Mouse (Mus musculus): ENCODE measurements around the gene Adrm1. TPM values are rescaled to one million over a fixed set of nuclear protein-coding genes. Genes with fewer than 3 reads are reported as not detected.
A peak's percentile ranks its signal among the peaks of the same experiment; 100 is the strongest.

The Adrm1 gene
- polyA plus RNA-seq, 1 experiment from 2014 or later = 174 TPM

- 0 out of 2 replicates have a peak overlapping the region, but pooled peaks have one; percentile 39 for H3K9ac ChIP-seq (ENCODE audit: low read depth, low read length)
- H3K4me1 ChIP-seq (replicated peaks; ENCODE audit: control insufficient read depth, insufficient read depth, low read length) = peaks cover 15% of the 10 kb centered on the region
- peaks cover 24% of the 10 kb centered on the region for H3K27me3 ChIP-seq (ENCODE audit: control insufficient read depth, insufficient read depth, low read length)
These were observed 53.4 kb downstream of the Adrm1 start for GRCm38 (mm10) chr2:180224647-180225043.

DNA sequence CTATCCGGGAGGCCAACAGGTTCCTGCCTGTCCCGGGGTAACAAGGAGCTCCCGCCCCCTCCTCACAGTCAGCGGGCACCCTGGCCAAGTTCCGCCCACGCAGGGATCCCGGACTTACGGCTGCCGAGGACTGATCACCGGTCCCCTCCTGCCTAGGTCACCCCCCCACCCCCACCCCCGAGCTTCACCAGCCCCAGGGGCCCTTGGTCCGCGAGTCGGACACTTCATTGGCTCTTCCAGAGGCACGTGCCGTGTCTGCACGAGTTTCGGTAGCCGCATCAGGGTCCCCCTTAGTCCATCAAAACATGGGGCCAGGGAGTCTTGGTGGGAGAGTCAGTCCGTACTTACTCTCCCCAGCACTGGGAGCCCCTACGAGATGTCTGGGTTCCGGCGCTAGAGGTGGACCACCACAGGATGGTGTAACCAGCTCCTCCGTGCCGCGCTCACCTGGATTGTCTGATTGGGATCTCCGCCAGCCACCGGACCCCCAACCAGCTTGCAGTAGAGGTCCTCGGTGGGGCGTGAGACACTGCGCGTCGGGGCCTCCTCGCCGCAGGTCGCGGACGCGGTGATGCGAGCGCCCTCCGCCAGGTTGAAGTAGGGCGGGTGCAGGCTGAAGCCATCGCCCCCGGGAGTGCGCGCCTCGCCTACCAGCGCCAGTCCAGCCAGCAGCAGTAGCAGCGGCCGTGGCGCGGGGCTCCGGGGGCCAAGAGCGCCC lies 53.9 kb downstream of the Adrm1 start:
- H3K9ac ChIP-seq (ENCODE audit: low read depth, low read length) = peak overlapping the region; percentile 39
- H3K4me3 ChIP-seq (ENCODE audit: low read depth, low read length) = peak overlapping the region; percentile 51
- DNase-seq (ENCODE audit: low spot score) (peak; percentile 63), ATAC-seq (ENCODE audit: low FRiP score) (peak; percentile 9)
- H3K27ac ChIP-seq (ENCODE audit: low read depth, low read length) = no peak overlapping the region
- WGBS = under 1% methylated on average over 50 of the region's 55 CpGs
- no peaks in the 10 kb centered on the region for H3K36me3 ChIP-seq (ENCODE audit: control insufficient read depth, insufficient read depth, low read length)
- H3K27me3 ChIP-seq (ENCODE audit: control insufficient read depth, insufficient read depth, low read length) = peaks cover 24% of the 10 kb centered on the region
- peak overlapping the region; percentile 98 for H3K4me2 ChIP-seq (replicated peaks; ENCODE audit: low read depth, low read length)
- H3K9me3 ChIP-seq (ENCODE audit: control insufficient read depth, low read length) = no peaks in the 10 kb centered on the region
- peaks cover 15% of the 10 kb centered on the region for H3K4me1 ChIP-seq (replicated peaks; ENCODE audit: control insufficient read depth, insufficient read depth, low read length)

More at GRCm38 (mm10) chr2:180224647-180225043, 53.4 kb downstream of the Adrm1 start:
- WGBS = 2% methylated on average over 12 of the region's 13 CpGs
- ATAC-seq (ENCODE audit: low FRiP score) = no peak
- peak overlapping the region; percentile 98 for H3K4me2 ChIP-seq (replicated peaks; ENCODE audit: low read depth, low read length)
- H3K36me3 ChIP-seq (ENCODE audit: control insufficient read depth, insufficient read depth, low read length) = no peaks in the 10 kb centered on the region
- no peak overlapping the region for H3K27ac ChIP-seq (ENCODE audit: low read depth, low read length)
- DNase-seq (ENCODE audit: low spot score) = no peak
- no peaks in the 10 kb centered on the region for H3K9me3 ChIP-seq (ENCODE audit: control insufficient read depth, low read length)
- H3K4me3 ChIP-seq (ENCODE audit: low read depth, low read length) = peak overlapping the region; percentile 51

Other genes with a start within 250 kb of the Adrm1 start
- gene Taf4, start 194.8 kb upstream of the Adrm1 start, polyA plus RNA-seq (2014; fragmentation: Nextera tagmentation; extraction: Ambion mirVana) = 6.2 and 9.2 TPM in 2 replicates
- 13.5 and 14.6 TPM in 2 replicates for gene Lsm14b, start 146.5 kb upstream of the Adrm1 start, polyA plus RNA-seq (2014; fragmentation: Nextera tagmentation; extraction: Ambion mirVana)
- 756 and 797 TPM in 2 replicates for gene Psma7, start 129.1 kb upstream of the Adrm1 start, polyA plus RNA-seq (2014; fragmentation: Nextera tagmentation; extraction: Ambion mirVana)
- gene Ss18l1, start 129.0 kb upstream of the Adrm1 start, polyA plus RNA-seq (2014; fragmentation: Nextera tagmentation; extraction: Ambion mirVana) = 18.5 and 19.9 TPM in 2 replicates
- 26.3 and 31.5 TPM in 2 replicates for gene Mtg2, start 100.9 kb upstream of the Adrm1 start, polyA plus RNA-seq (2014; fragmentation: Nextera tagmentation; extraction: Ambion mirVana)
- 2.6 and 2.7 TPM in 2 replicates for gene Hrh3, start 67.0 kb upstream of the Adrm1 start, polyA plus RNA-seq (2014; fragmentation: Nextera tagmentation; extraction: Ambion mirVana)
- gene Osbpl2, start 52.2 kb upstream of the Adrm1 start, polyA plus RNA-seq (2014; fragmentation: Nextera tagmentation; extraction: Ambion mirVana) = 42.1 and 42.2 TPM in 2 replicates
- gene Lama5, start 54.4 kb downstream of the Adrm1 start, polyA plus RNA-seq (2014; fragmentation: Nextera tagmentation; extraction: Ambion mirVana) = 3.3 and 4.4 TPM in 2 replicates
- gene Rps21, start 85.9 kb downstream of the Adrm1 start, polyA plus RNA-seq (2014; fragmentation: Nextera tagmentation; extraction: Ambion mirVana) = 432 and 442 TPM in 2 replicates
- 14.0 and 16.8 TPM in 2 replicates for gene Cables2, start 102.0 kb downstream of the Adrm1 start, polyA plus RNA-seq (2014; fragmentation: Nextera tagmentation; extraction: Ambion mirVana)
- 0.08 TPM in 1 of 2 replicates, not detected in the other for gene Rbbp8nl, start 118.4 kb downstream of the Adrm1 start, polyA plus RNA-seq (2014; fragmentation: Nextera tagmentation; extraction: Ambion mirVana)
- not detected in 2 replicates for gene Gata5, start 163.2 kb downstream of the Adrm1 start, polyA plus RNA-seq (2014; fragmentation: Nextera tagmentation; extraction: Ambion mirVana)